In genomic region chr14:78896252-78896651, GRCm38 (mm10) we compare ENCODE assay signal across 12 mouse cellular contexts. TPM values are rescaled to one million over a fixed set of nuclear protein-coding genes. Genes with fewer than 3 reads are reported as not detected.
DNase-seq lines count a peak whose midpoint lies in the region; ATAC-seq and TF ChIP-seq lines count a peak whose summit lies in the region.
"Had no signal": no experiment of that assay in that cellular context is flagged by ENCODE, and none has a peak within 500 bp of the region (broad histone marks: within the 10 kb centered on the region; RNA-seq: fewer than 3 reads in every experiment).

No protein-coding gene starts in this region.

- intact Hi-C loops in gastrocnemius, adult 2 months (cut with DNase I) = loop anchor here (5.0 kb wide), 1 partner anchor 44 kb away; no protein-coding TSS in a partner anchor
- intact Hi-C loops in left cerebral cortex, adult 2 months (cut with DNase I) = loop anchor here (5.0 kb wide), 1 partner anchor 164 kb away; the partner anchor contains the start of gene Dgkh

- H3K4me2 ChIP-seq in kidney, embryonic 14.5 days (replicated peaks; ENCODE audit: low read depth, low read length) = no peak overlapping the region
- H3K4me2 ChIP-seq in lung, embryonic 16.5 days (ENCODE audit: low read depth, low read length) = no peak overlapping the region
- H3K4me2 ChIP-seq: embryonic facial prominence, embryonic 12.5 days; midbrain, embryonic 12.5 days had no signal

- no peak overlapping the region for H3K4me3 ChIP-seq in kidney, adult 2 months (ENCODE audit: insufficient read depth, low read depth, low read length)
- no peak overlapping the region for H3K4me3 ChIP-seq in kidney, embryonic 14.5 days (ENCODE audit: low read length)
- no peak overlapping the region for H3K4me3 ChIP-seq in gastrocnemius, adult 2 months
- no peak overlapping the region for H3K4me3 ChIP-seq in lung, embryonic 16.5 days (ENCODE audit: low read length)
- H3K4me3 ChIP-seq in left cerebral cortex, adult 2 months = no peak overlapping the region
- H3K4me3 ChIP-seq: embryonic facial prominence, embryonic 12.5 days; midbrain, embryonic 12.5 days had no signal

- DNase-seq in kidney, adult 2 months = peak; percentile 53
- peak; percentile 34 for DNase-seq in cerebellum, adult 11 months
- peak; percentile 81 for DNase-seq in gastrocnemius, adult 2 months
- no peak for DNase-seq in embryo, embryonic 10.5 days (ENCODE audit: low spot score)
- DNase-seq in left cerebral cortex, adult 2 months (ENCODE audit: extremely low spot score in 1 of 2, low spot score in 2 of 2) = no peak
- no peak for DNase-seq in thymus, postnatal 36 days

- TF ChIP-seq CTCF in kidney, adult 2 months (conservative IDR thresholded peaks at IDR 0.05; ENCODE audit: insufficient read depth, insufficient read length, low read depth, low read length) = no peak
- no peak for TF ChIP-seq CTCF in gastrocnemius, adult 2 months (IDR thresholded peaks at IDR 0.05)
- no peak for TF ChIP-seq CTCF in left cerebral cortex, adult 2 months (IDR thresholded peaks at IDR 0.05)

- ATAC-seq in kidney, embryonic 14.5 days (ENCODE audit: low FRiP score, low TSS enrichment) = no peak
- peak; percentile 56 for ATAC-seq in lung, embryonic 16.5 days (ENCODE audit: low read depth)
- ATAC-seq: inflammation-experienced regulatory T-cells, adult 6 months had no signal

- no peak overlapping the region for H3K9ac ChIP-seq in kidney, embryonic 14.5 days (ENCODE audit: low read depth, low read length)
- H3K9ac ChIP-seq in lung, embryonic 16.5 days (ENCODE audit: low read length) = no peak overlapping the region
- H3K9ac ChIP-seq: embryonic facial prominence, embryonic 12.5 days; midbrain, embryonic 12.5 days had no signal

- peaks cover 6% of the 10 kb centered on the region; the same call in 1 of the 2 replicates for H3K4me1 ChIP-seq in kidney, adult 2 months (ENCODE audit: control insufficient read depth, insufficient read depth, low read length)
- no peaks in the 10 kb centered on the region for H3K4me1 ChIP-seq in kidney, embryonic 14.5 days (ENCODE audit: control insufficient read depth, insufficient read depth, low read length)
- peaks cover 2% of the 10 kb centered on the region; the same call in 1 of the 2 replicates for H3K4me1 ChIP-seq in lung, embryonic 16.5 days (replicated peaks; ENCODE audit: control insufficient read depth, insufficient read depth, low read length)
- H3K4me1 ChIP-seq: midbrain, embryonic 12.5 days had no signal

- no peaks in the 10 kb centered on the region for H3K9me3 ChIP-seq in kidney, embryonic 14.5 days (ENCODE audit: control insufficient read depth, low read length)
- no peaks in the 10 kb centered on the region for H3K9me3 ChIP-seq in lung, embryonic 16.5 days (ENCODE audit: control insufficient read depth, low read length)
- H3K9me3 ChIP-seq: embryonic facial prominence, embryonic 12.5 days; midbrain, embryonic 12.5 days had no signal

- no peaks in the 10 kb centered on the region for H3K36me3 ChIP-seq in kidney, adult 2 months (ENCODE audit: control insufficient read depth, insufficient read depth, low read length)
- no peaks in the 10 kb centered on the region for H3K36me3 ChIP-seq in kidney, embryonic 14.5 days (ENCODE audit: control insufficient read depth, insufficient read depth, low read length)
- no peaks in the 10 kb centered on the region for H3K36me3 ChIP-seq in lung, embryonic 16.5 days (ENCODE audit: control insufficient read depth, insufficient read depth, low read length)
- H3K36me3 ChIP-seq: embryonic facial prominence, embryonic 12.5 days; midbrain, embryonic 12.5 days had no signal

- 79% methylated on average over 5 of the region's 5 CpGs for WGBS in kidney, adult 2 months
- 93% methylated on average over 5 of the region's 5 CpGs for WGBS in kidney, embryonic 14.5 days
- WGBS in lung, embryonic 16.5 days = 78% methylated on average over 5 of the region's 5 CpGs

- no peak for TF ChIP-seq POLR2A in kidney, adult 2 months (IDR thresholded peaks at IDR 0.05; ENCODE audit: low read depth, low read length)

- no peaks in the 10 kb centered on the region for H3K27me3 ChIP-seq in kidney, adult 2 months (replicated peaks; ENCODE audit: control insufficient read depth, insufficient read depth, low read length)
- no peaks in the 10 kb centered on the region for H3K27me3 ChIP-seq in kidney, embryonic 14.5 days (ENCODE audit: control insufficient read depth, insufficient read depth, low read length)
- no peaks in the 10 kb centered on the region for H3K27me3 ChIP-seq in lung, embryonic 16.5 days (ENCODE audit: control insufficient read depth, insufficient read depth, low read depth, low read length)
- H3K27me3 ChIP-seq: CH12.LX; embryonic facial prominence, embryonic 12.5 days; midbrain, embryonic 12.5 days had no signal

- H3K27ac ChIP-seq in kidney, adult 2 months (ENCODE audit: insufficient read depth, low read depth, low read length) = no peak overlapping the region
- no peak overlapping the region for H3K27ac ChIP-seq in kidney, embryonic 14.5 days (ENCODE audit: low read depth, low read length)
- H3K27ac ChIP-seq in gastrocnemius, adult 2 months = peak overlapping the region; percentile 21; the same call in 1 of the 2 replicates
- H3K27ac ChIP-seq in lung, embryonic 16.5 days (ENCODE audit: low read length) = no peak overlapping the region
- no peak overlapping the region for H3K27ac ChIP-seq in left cerebral cortex, adult 2 months
- H3K27ac ChIP-seq: embryonic facial prominence, embryonic 12.5 days; midbrain, embryonic 12.5 days had no signal

RNA-seq across cellular contexts. Expression of gene Vwa8, which starts 47.4 kb away (rescaled TPM):
- polyA plus RNA-seq in kidney, adult 2 months (2012; rRNA removed) = 71.2 and 78.0 TPM in 2 replicates
- polyA plus RNA-seq in kidney, embryonic 14.5 days (2014; fragmentation: Nextera tagmentation; extraction: Ambion mirVana) = 9.3 and 15.5 TPM in 2 replicates
- 10 to 100 TPM; 64.5 to 83.1 TPM for total RNA-seq in gastrocnemius, adult 2 months (2021)
- 10.3 and 10.5 TPM in 2 replicates for polyA plus RNA-seq in lung, embryonic 16.5 days (2015; fragmentation: Nextera tagmentation; extraction: Ambion mirVana)
- 10 to 100 TPM; 31.7 to 32.3 TPM for total RNA-seq in left cerebral cortex, adult 2 months (2021)

Comparison
In these comparisons a context has a peak if more than half of its experiments do, and no peak if none do; other contexts are left out.
1. DNase-seq: peak in kidney, adult 2 months (single experiment), cerebellum, adult 11 months (single experiment) and gastrocnemius, adult 2 months (single experiment); none in embryo, embryonic 10.5 days (single experiment), left cerebral cortex, adult 2 months (0 of 2) and thymus, postnatal 36 days (0 of 2).